Mouse (Mus musculus) cerebellum, postnatal 4 days (tissue): ENCODE data around the gene Ralgps1.
"Not testable (repeated sequence)": the region's sequence is repeated elsewhere in the genome, so short reads cannot be mapped to it uniquely, and the experiment has no call there.

Source experiments
- DNase-seq, 2 experiments: peaks; one replicate each; pipeline ENCODE4 v3.0.0; 2022; ENCODE audit warnings: low spot score in 2 of 2, mixed read lengths in 1 of 2

Gene Ralgps1

GRCm38 (mm10) chr2:33134766-33135490 lies 236.4 kb downstream of the Ralgps1 start:
- DNase-seq, result peak in 1 of 2 experiments; percentile 18

DNA sequence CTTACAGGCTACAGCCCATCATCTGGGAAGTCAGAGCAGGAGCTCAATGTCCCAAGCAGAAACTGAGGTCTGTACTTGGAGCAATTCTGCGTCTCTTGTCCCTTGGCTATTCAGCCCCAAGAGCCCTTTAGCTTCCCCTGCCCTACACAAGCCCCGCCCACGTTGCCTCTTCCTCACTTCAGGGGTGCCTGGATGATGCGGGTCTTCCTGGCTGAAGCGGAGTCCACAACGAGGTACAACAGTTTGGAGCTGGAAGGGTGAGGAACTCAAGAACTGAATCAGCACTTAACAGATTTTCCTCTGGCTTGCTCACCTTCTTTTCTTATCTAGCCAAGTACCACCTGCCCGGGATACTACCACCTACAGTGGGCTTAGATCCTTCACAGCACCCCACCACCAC lies 239.0 kb downstream of the Ralgps1 start:
- DNase-seq, result peak in 1 of 2 experiments; percentile 12

DNA sequence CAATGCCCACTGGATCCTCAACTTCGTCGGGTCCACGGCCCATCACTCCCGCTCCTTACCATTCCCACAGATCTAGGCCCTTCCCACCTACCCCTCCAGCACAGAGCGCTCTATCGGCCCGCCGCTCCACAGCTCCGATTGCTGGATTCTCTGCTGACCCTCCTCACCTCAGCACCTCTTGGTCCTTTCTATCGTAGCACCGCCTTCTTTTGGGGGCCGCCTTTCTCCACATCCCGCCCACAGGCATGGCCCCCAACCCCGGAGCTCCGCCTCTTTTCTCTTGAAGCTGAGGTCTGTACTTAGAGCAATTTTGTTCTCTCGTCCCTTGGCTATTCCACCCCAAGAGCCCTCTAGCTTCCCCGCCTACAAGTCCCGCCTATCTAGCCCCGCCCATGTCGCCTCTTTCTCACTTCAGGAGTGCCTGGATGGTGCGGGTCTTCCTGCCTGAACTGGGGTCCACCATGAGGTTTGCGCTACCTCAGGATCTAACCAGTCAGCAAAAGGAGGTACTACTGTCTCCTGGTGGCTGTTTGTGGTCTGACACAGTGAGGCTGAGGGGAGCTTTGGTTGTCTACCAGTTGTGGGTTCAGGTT lies 239.7 kb downstream of the Ralgps1 start, which contains the start of gene Garnl3:
TSS of gene Garnl3 (minus strand) at position 155 of the 593 bp plus-strand sequence.
- peak in 1 of 2 experiments; percentile 59 for DNase-seq

DNA sequence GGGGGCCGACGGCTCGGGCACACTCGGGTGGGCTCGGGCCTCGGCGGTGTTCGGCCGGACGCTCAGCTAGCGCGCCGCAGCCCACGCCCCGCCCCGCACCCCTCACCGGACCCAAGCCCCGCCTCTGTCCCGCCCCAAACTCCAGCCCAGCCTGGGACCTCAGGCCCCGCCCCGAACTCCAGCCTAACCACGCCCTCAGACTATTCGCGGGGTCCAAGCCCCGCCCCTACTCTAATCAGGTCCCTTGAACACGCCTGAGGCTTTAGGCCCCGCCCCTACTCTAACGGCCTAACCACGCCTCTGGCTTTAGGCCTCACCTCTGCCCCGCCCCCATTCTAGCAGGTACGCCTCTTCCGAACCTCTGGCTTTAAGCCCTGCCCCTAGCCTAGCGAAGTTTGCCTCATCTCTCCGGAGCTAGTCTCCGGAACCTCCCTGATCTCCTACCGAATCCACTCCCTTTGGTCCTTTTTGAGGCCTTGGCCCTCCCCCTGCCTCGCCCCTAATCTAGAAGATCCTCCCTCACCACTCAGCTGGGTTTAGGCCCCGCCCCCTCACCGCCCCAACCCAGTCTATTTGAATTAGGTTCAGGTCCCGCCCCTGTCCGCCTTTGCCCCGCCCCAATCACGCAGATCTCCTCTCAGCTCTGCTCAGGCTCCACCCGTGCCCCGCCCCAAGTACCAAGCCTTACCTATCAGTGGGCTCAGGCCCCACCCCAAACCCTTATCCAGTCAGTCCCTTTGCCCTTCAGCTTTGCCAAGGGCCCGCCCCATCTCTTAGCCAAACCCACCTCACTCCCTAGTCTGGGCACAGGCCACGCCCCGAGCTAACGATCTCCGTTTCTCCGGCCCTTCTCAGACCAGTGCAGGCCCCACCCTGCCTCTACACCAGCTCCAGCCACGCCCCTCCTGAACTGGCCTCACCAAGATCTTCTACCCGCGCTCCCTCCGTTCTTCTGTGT lies 240.5 kb downstream of the Ralgps1 start:
- peak; percentile 85 to 94 for DNase-seq

GRCm38 (mm10) chr2:33130141-33130525 lies 241.2 kb downstream of the Ralgps1 start:
- peak in 1 of 2 experiments; percentile 43 for DNase-seq

DNA sequence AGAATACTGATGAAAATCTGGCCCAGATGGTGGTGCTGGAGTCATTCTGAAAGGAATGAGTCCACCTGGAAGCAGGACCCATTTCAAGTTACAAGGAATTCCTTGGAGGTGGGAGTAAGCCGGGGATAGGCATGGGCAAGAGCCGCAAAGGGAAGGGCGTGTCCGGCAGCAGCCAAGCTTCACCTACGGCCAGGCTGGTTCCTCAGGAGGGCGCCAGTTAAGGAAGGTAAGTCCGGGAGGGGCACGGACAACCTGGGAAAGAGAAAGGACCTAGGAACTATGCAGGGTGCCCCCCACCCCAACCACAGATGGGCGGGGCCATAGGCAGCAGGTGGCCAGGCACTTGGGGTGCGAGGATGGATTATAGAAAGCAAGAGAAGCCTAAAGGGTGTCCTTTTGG lies 241.6 kb downstream of the Ralgps1 start:
- no peak for DNase-seq

DNA sequence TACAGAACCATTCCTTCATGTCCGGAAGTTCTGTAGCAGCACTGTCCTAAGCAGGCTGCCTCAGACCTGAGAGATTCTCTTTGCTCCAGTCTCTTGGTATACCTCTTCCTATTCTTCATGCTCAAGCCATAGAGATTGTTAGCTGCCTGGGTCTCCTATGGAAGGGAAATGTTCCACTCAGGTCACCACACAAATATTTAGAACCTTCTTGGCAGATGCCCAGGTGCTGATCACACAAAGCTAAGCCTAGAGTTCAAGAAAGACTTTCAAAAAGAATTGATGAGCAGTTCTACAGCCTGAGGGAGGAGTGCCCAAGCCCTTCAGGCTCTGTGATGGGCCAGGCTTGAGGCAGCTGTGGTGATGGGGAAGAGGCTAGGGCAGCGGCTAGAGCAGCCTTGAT lies 242.3 kb downstream of the Ralgps1 start:
- no peak for DNase-seq

GRCm38 (mm10) chr2:33127271-33127670 lies 244.0 kb downstream of the Ralgps1 start:
- DNase-seq, result no peak

- DNase-seq, result no peak
Observed at GRCm38 (mm10) chr2:33122856-33123255, 248.4 kb downstream of the Ralgps1 start.

DNA sequence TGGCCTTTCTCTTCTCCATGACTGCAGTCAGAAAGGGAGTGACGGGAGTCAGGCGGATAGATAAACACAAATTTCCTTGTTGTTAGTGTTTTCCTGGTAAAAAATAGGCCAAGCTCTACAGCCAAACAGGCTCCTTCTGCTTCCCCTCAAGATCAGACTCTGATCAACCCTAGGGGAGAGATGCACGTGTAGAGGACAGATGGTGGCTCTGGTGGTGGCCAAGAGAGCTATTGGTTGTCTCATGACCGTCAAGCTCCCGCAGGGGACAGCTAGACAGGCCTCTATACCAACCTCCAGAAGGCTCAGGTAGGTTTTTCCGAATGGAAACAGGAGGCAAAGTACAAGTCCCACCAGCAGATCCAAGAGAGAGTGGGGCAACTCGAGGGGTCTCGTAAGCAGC lies 270.8 kb downstream of the Ralgps1 start:
- no peak for DNase-seq

DNA sequence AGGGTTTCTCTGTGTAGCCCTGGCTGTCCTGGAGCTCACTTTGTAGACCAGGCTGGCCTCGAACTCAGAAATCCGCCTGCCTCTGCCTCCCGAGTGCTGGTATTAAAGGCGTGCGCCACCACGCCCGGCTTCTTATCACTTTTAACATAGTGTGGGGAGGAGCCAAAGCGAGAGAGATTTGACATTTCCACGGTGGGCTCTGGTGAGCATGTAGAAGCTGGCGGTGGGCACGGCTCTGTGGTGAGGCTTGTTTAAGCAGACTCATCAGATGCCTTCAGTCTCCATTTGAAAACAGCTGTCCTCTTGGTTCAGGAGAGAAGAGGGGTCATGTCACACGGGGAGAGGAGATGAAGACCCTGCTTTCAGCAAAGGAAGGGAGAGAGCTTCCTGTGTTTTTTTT lies 274.0 kb downstream of the Ralgps1 start:
- DNase-seq, result not testable (repeated sequence)

GRCm38 (mm10) chr2:33095221-33095671 lies 276.0 kb downstream of the Ralgps1 start:
- DNase-seq, result no peak

DNA sequence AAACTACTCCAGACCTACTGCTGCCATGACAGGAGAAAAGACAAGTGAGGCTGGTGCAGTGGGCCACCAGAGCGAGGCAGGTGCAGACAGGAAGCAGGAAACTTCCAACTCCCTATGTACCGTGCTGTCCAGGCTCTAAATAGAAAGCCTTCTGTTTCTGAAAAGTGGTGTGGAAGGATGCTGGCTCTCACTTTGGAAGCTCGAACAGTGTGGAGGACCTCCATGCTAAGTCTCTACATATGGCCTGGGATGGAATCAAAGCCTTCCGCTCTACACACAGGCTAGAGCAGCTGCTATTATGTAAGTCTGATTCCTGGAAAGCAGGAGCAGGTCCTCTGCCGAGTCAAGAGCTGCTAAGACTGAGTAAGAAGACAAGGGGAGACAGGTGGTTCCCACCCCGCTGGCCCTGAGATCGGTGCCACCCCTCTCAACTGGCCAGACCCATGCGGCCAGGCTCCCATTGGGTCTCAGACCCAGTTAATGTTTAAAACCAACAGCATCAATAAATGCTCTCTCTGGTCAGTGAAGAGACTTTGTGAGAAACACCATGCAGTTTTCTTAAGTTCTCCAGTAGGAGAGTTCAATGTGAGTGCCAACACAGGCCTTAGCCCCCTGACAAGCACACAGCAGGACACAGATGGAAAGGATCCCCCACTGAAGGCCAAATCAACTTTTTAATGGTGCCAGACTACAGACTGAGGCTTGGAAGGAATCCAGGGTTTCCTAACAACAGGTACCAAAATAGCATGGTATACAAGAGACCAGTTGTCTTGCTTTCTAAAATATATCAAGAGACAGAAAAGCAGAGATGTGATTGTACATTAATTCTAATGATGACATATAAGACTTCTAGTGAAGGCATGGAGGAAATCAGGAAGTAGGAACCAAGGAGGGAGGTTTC lies 280.4 kb downstream of the Ralgps1 start:
- DNase-seq, result no peak

DNA sequence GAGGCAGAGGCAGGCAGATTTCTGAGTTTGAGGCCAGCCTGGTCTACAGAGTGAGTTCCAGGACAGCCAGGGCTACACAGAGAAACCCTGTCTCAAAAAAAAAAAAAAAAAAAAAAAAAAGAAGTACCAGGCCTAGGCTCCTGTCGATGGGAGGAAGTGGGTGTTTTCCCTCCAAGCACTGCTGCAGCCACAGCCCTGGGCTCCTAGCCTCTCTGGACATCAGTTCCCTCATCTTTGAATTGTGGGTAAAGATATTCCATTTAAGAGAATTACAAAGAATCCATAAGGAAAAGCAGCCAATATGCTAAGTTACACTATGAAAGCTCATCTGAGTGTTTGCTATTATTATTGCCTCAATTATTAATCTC lies 281.3 kb downstream of the Ralgps1 start:
- DNase-seq, result not testable (repeated sequence)

GRCm38 (mm10) chr2:33089356-33090032 lies 281.8 kb downstream of the Ralgps1 start:
- no peak for DNase-seq

- DNase-seq, result no peak
Observed at GRCm38 (mm10) chr2:33086671-33087363, 284.5 kb downstream of the Ralgps1 start.

DNA sequence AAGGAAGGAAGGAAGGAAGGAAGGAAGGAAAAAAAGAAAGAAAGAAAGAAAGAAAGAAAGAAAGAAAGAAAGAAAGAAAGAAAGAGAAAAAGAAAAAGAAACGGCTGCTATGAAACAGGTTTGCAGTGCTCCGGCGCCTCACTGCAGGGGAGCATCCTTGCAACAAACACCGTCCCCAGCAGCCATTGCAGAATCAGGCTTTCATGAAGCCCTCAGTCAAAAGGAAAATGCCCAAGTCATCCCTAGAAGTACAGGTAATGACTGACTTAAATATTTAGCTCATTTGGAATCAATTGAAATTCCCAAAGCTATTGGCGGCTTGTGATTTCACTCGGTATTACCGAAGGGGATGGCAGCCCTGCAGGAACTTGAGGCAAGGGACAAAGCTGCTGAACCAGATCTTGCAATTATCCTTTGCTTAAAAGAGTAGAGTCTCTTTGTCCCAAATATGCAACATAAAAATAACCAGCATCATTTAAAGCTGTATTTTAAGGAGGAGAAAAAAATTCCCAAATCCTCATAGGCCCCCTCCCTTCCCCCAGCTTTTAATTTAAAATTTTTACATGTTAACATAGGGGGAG lies 285.2 kb downstream of the Ralgps1 start:
- no peak for DNase-seq

GRCm38 (mm10) chr2:33084221-33084620 lies 287.1 kb downstream of the Ralgps1 start:
- DNase-seq, result no peak
